Mouse (Mus musculus) brown adipose tissue, adult 24 weeks (tissue): Measurements from ENCODE around the gene Ano6. TPM values are rescaled to one million over a fixed set of nuclear protein-coding genes. Genes with fewer than 3 reads are reported as not detected.

Experiments used
- H3K27ac ChIP-seq: fragments of 200-500 bp; replicated peaks from 2 replicates; pipeline ENCODE4 v1.5.1; 2012; ENCODE audit warnings: low read depth, mild to moderate bottlenecking, low read length
- H3K4me1 ChIP-seq: fragments of 200-500 bp; 2 replicates; pipeline ENCODE4 v1.6.1; 2012; ENCODE audit warnings: low read length, mixed read lengths; ENCODE audit not compliant: control insufficient read depth, insufficient read depth, insufficient read length
- H3K4me3 ChIP-seq: fragments of 200-500 bp; 2 replicates; pipeline ENCODE4 v1.5.1; 2012; ENCODE audit warnings: low read depth, mild to moderate bottlenecking, low read length, moderate library complexity; ENCODE audit not compliant: insufficient read depth
- polyA plus RNA-seq: library from polyadenylated mRNA; stranded (reverse); fragments of >200 nt; gene quantifications from 2 replicates; pipeline ENCODE4 v1.2.4, GENCODE M21; 2012; ENCODE audit not compliant: missing spikeins, insufficient read depth, insufficient read length

Gene Ano6
- polyA plus RNA-seq, 1 experiment, result 21.1 TPM

DNA sequence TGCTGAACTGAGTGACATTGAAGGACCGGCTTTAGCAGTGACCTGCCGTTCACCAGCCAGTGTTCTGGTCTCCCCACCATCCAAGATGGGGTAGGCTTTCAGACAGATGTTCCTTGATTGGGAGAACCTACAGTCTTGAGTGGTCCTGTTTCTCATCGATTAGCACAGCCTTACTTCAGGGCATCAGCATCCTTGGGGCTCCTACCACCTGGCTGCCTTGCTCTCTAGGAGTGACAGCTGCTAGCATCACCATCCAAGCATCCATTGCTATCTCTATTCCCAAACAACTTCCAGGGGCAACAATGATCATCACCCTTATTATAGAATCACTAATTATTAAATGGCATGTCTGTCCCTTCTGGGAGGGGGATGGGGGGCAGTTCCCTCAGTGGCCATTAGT is 124.8 kb downstream of the Ano6 start:
- H3K4me3 ChIP-seq, result no peak overlapping the region
- 0 out of 2 replicates have a peak, but pooled peaks cover 3% of the 10 kb centered on the region for H3K4me1 ChIP-seq
- no peak overlapping the region for H3K27ac ChIP-seq

DNA sequence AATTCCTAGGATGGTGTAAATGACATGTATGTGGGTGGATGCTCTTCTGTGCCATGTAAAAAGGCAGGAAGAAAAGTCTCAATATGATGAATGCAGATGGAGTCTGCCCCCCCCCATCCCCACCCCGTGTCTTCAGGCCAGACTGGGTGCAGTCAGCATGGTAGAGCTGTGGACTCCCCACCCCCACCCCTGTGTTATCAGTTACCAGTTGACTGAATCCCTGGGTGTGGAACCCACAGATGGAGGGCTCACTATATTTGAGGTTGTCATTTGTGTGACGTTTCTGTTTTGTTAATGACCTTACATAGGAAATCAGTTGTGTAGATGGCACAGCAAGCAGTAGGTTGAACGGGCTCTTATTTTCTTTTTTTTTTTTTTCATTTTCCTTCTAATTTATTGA is 126.7 kb downstream of the Ano6 start:
- H3K27ac ChIP-seq, result no peak overlapping the region
- no peak overlapping the region for H3K4me3 ChIP-seq
- H3K4me1 ChIP-seq, result 0 out of 2 replicates have a peak, but pooled peaks cover 3% of the 10 kb centered on the region

DNA sequence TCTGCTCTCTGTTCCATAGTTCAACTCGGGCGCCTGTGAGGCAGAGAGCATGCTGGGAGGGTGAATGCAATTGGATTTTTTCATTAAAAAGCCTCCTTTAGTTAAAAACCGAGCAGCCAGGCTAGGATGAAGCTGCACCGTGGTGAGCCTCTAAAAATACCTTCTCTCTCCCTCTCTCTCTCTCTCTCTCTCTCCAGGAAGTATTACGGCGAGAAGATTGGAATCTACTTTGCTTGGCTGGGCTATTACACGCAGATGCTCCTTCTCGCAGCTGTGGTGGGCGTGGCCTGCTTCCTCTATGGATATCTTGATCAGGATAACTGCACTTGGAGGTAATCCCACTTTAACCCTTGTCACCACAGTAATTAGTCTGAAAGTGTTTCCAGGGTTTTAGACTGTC is 129.4 kb downstream of the Ano6 start:
- Histone ChIP-seq H3K27ac (no peak overlapping the region), H3K4me1 (0 out of 2 replicates have a peak, but pooled peaks cover 3% of the 10 kb centered on the region), H3K4me3 (no peak overlapping the region)

DNA sequence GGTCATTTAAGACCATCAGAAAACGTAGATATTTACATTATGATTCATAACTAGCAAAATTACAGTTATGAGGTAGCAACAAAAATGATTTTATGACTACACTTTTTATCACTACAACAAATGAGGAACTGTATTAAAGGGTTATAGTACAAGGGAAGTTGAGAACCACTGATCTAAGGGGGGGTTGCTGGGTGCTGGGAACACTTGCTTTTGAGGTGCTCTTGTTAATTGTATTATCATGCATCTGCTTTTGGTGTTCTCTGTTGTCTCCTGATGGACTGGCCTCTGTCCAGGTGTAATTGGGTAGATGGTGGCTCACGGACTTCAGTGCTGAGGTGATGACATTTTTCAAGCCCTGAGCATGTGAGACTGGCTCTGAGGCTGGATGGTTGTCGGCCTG is 130.4 kb downstream of the Ano6 start:
- H3K4me3 ChIP-seq, result no peak overlapping the region
- no peak overlapping the region for H3K27ac ChIP-seq
- H3K4me1 ChIP-seq, result 0 out of 2 replicates have a peak, but pooled peaks cover 3% of the 10 kb centered on the region

DNA sequence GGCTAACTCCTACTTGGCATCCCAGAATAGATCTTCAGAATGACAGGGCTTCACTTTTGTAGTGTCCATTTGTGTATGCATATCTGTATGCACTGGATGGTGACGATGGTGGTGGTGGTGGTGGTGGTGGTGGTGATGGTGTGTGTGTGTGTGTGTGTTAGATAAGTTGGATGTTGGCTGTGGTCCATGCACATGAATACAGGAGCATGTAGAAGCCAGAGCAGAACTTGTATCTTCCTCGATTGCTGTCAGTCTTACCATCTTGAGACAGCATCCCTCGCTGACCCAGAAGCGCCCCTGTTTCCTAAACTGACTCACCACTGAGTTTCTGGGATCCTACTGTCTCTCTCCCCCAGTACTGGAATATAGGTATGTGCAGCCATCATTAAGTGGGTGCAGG is 131.0 kb downstream of the Ano6 start:
- H3K27ac ChIP-seq, result no peak overlapping the region
- 0 out of 2 replicates have a peak, but pooled peaks cover 3% of the 10 kb centered on the region for H3K4me1 ChIP-seq
- H3K4me3 ChIP-seq, result no peak overlapping the region

DNA sequence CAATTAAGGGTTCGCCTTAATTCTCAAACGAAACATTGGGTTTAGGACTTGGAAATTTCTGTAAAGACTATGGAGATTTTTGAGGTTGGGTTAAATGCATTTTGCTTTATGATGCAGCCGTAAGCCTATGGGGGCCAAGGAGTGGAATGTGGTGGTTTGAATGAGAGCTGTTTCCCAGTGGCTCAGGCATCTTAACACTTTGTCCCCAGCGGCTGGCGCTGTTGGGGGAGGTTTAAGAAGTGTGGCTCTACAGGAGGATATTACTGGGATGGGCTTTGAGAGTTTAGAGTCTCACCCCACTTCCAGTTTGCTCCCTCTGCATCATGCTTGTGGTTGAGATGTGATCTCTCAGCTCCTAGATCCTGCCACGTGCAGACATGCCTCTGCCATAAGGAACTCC is 131.9 kb downstream of the Ano6 start:
- H3K27ac ChIP-seq, result no peak overlapping the region
- H3K4me3 ChIP-seq, result no peak overlapping the region

DNA sequence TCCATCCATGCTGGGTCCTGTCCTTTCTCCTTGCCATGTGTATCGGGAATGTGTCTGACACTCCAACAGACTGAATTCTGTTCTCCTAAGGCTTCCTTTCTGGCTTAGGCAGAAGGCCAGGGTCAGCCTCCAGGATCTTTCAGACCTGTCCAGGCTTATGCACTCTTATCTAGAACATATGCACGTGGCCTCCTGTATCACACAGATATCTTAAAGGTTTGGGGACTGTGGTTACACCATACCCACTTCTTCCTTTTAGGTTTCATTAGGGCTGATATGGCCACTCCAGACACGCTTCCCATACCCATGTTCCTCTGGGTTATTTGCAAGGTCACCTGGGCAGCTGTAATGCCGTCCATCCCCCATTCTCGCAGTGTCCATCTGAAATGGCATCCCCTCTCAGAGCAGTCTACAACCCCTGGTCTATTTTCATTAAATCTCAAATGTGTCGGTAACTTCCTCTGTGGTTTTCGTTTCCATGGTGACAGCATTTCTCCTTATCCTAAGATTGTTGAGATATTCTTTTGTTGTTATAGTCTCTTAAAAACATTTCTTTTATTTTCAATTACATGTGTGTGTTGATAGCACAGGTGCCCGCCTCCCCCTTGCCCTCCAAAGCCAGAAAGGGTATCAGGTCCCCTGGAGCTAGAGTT is 134.8 kb downstream of the Ano6 start:
- no peaks in the 10 kb centered on the region for H3K4me1 ChIP-seq
- H3K27ac ChIP-seq, result no peak overlapping the region
- H3K4me3 ChIP-seq, result no peak overlapping the region

More for the DNA sequence above, 131.9 kb downstream of the Ano6 start:
- 0 out of 2 replicates have a peak, but pooled peaks cover 3% of the 10 kb centered on the region for H3K4me1 ChIP-seq

DNA sequence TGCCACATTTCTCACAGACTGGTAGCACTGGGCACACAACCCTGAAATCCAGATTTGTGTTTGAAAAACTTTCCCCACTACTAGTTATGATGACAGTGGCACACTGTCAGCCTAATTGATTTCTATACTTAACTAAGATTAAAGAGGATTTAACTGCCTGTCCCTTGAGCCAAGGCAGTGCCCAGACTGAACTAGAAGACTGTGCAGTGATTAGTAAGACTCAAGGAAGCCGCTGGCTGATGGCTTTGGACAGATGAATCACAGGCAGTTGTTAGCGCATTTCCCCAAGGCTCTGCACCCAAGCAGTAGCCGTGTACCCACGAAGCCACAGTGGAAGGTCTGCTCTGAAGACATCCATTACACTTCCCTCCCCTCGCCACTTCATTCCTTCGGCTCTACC is 138.4 kb downstream of the Ano6 start:
- Histone ChIP-seq H3K4me1 (no peaks in the 10 kb centered on the region), H3K4me3 (no peak overlapping the region), H3K27ac (no peak overlapping the region)

DNA sequence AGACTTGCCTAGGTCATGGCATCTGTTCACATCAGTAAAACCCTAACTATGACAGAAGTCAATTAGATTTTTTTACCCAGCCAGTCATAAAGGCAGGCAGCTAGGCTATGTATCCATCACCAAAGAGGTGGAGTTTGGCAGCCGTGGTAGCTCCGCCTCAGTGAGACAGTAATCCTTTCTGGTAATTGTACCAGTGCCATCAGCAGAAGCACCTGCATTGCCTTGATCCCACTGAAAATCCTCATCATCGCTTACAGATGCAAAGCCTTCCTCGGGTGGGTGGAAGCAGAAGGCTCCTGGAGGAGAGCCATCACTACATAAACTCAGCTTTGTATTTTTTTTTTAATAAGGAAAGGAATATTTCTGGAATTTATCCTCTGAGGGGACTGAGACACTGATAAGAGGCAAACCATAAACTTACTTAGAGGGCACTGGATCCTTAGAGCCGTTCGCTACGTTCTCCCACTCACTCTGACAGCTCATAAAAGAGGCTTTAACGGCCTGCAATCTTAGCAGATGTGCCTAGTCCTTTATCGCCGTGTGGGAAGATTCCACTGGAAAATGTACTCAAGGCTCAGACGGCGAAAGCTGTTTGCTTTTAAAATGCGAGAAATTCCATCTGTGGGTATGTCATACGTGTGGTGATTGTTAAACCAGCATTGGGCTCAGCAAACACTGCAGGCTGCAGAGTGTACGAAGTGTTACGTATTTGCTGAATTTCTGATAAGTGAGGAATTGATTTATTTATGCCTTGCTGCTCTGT is 140.6 kb downstream of the Ano6 start:
- Histone ChIP-seq H3K4me3 (no peak overlapping the region), H3K4me1 (no peaks in the 10 kb centered on the region), H3K27ac (no peak overlapping the region)

DNA sequence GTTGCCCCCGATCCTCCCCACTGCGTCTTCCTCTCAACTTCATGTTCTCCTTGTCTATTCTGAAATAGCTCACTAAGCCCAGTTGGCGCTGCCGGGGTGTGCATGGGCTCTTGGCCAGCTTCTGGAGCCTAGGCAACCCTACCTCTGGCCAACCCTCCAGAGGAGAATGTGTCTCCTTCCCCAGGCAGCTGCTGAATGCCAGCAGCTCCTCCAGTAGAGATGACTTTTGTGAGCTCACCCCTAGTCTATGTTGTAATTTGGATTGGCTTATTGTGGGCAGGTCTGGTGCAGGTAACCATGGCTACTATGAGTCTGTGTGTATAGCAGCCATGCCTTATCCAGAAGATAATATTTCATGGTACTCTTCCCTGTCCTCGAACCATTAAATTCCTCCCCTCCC is 141.7 kb downstream of the Ano6 start:
- no peak overlapping the region for H3K27ac ChIP-seq
- no peak overlapping the region for H3K4me3 ChIP-seq
- no peaks in the 10 kb centered on the region for H3K4me1 ChIP-seq

DNA sequence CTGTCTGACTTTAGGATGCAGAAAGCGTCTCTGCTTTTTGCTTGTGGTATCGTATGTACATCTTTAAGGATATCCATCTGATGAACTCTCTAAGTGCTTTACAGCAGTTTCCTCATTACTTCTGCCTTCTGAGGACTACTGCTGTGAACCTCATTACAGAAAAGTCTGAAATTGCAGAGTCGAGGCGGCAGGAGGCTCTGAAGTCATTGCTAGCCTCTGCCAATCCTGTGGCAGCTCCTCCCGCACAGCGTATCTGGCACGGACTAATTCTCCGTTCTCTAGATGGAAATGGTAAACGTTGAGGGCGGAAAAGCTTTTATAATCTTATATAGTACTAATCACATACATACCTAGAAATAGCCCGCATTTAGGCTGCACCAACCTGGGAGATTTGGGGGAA is 144.5 kb downstream of the Ano6 start:
- Histone ChIP-seq H3K4me3 (no peak overlapping the region), H3K4me1 (no peaks in the 10 kb centered on the region), H3K27ac (no peak overlapping the region)

DNA sequence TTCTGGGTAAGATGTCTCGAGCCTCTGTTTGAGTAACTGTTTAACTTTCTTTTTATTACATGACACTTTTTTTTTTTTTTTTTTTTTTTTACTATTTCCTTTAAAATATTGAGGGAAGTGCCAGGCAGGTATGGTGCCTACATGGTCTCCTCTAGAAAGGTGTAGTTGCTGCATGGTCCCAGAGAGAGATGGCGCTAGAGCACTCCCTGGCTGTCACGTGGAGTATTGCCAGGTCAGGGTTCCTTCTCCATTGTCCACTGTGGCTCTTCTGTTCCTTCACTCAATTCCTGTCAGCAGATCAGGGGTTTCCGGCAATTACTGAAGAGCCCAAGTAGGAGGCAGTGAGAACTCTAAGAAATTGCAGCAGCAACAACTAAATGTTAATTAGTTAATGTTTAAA is 152.8 kb downstream of the Ano6 start:
- no peak overlapping the region for H3K4me3 ChIP-seq
- H3K27ac ChIP-seq, result no peak overlapping the region
- H3K4me1 ChIP-seq, result no peaks in the 10 kb centered on the region

DNA sequence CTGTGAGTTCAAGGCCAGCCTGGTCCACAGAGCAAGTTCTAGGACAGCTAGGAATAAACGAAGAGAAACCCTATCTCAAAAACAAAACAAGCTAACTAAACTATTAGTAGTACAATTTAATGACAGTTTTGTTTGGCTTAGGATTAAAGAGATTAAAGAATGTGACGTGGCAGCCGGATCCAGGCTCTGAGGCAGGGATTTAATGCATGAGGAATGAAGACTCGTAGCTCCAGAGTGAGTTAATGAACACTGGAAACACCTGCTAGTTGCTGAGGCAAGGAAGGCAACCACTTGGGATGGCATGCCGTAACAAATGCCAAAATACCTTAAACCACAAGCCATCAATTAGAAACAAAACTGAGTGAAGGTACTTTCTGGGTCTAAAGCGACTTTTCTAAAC is 153.7 kb downstream of the Ano6 start:
- no peak overlapping the region for H3K4me3 ChIP-seq
- no peaks in the 10 kb centered on the region for H3K4me1 ChIP-seq
- no peak overlapping the region for H3K27ac ChIP-seq

DNA sequence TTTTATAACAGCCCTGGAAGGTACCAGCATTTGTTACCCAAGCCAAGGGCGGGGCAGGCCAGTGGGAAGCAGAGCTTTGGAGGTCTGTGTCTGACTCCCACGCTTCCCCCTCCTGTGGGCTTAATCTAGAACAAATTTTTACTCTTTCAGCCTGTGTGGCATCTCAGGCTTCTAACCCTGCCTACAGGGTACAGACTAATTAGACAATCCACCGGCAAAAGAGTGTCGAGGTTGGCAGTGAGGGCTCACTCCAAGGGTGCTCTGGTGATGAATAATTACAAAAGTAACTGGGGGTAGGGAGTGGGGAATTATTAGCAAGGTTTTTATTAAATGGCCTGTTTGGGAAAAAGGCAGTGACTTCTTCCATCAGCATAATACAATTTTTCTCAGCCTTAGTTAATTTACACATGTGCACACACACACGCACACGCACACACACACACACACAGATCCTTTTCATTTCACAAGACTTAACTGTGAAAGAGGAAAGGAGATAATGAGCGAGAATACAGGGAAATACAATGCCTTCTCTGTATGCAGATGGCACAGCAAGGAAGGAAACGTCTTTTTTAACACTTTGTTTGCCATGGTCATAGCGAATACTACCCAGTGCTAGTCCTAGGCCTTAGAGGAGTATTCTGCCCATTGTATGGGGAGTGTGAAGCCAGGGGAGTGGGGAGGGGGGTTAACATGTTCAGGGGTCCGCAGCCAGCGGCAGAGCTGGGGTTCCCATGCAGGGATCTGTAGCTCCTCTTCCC is 155.5 kb downstream of the Ano6 start:
- Histone ChIP-seq H3K4me1 (no peaks in the 10 kb centered on the region), H3K4me3 (no peak overlapping the region), H3K27ac (no peak overlapping the region)

DNA sequence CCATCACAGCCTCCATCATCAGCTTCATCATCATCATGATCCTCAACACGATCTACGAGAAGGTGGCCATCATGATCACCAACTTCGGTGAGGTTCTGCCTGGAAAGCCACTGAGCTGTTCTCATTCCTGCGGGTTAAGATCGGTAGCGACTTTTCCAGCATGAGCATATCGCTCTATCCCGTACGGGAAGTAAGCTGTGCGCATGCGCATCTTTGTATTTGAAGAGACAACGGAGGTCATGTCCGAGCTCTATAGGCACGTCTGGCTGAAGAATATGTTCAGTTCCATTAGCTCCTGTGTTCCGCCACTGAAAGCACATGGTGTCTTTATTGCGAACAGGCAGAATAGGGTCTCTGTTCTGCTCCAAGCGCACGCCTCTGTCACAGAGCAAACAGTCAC is 157.8 kb downstream of the Ano6 start:
- Histone ChIP-seq H3K27ac (no peak overlapping the region), H3K4me1 (peaks cover 6% of the 10 kb centered on the region; the same call in 1 of the 2 replicates)

More for the DNA sequence above, 157.8 kb downstream of the Ano6 start:
- H3K4me3 ChIP-seq, result no peak overlapping the region
